Mouse (Mus musculus): ENCODE results near the gene Il22ra1. TPM values are rescaled to one million over a fixed set of nuclear protein-coding genes. Genes with fewer than 3 reads are reported as not detected.
"Not testable (repeated sequence)": the region's sequence is repeated elsewhere in the genome, so short reads cannot be mapped to it uniquely, and the experiment has no call there.

Il22ra1 gene
- under 1 TPM in 1 of 4 experiments, not detected in 3; 0.14 TPM for total RNA-seq (2022)

DNA sequence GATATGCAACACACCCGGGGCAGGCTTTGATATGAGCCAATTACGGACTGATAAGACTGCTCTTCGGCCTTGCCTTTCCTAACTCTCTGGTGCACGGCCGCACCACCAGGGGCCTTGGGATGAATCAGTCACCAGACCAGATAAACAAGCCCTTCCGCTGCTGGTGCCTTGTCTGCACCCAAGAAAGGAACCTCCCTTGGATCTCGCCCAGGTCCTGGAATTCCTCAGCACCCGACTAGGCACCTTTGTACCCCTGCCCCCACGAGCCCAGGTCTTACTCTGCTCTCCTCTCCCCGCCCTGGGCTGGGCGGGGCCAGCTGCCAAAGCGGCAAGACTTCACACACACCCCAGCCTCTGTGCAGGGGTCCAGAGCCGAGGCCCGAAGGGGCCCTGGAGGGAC lies at the start of gene Il22ra1:
Gene Il22ra1 (plus strand): TSS at position 356 of the 400 bp plus-strand sequence.
- no peak for DNase-seq (ENCODE audit: low spot score in 2 of 2)

DNA sequence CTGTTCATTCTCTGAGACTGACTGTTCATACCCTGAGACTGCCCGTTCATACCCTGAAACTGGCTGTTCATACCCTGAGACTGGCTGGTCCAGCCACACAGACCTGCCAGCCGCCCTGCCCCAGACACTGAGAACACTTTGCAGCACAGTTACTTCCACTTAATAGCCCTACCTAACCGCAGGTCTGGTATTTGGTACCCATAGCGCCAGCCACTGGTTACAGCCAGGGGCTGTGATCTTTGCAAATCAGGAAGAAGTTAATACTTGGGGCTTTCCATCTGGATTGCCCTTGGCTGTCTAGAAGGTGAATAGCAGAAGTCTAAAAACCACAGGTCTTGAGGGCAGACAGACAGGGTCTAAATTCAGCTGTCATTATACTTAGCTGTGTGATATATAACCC lies 48.7 kb upstream of the Il22ra1 start:
- DNase-seq (ENCODE audit: low spot score in 2 of 2), result no peak

DNA sequence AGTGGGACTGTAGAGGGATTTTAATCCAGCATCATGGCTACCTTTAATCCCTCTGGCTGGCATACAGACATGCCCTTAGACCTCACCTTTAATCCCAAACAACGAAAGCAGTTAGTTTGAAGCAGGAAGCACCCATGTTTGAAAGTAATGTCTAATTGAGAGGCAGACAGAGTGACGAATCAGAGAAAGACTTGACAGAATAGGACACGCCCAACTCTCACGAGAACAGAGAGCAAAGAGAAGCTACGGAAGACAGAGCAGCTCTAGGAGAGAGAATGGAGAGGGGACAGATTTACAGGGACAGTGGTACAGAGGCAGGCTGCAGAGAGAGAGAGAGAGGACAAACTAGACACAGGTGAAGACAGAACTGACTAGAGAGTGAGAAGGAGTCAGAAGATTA lies 46.2 kb upstream of the Il22ra1 start:
- no peak for DNase-seq (ENCODE audit: low spot score in 2 of 2)

DNA sequence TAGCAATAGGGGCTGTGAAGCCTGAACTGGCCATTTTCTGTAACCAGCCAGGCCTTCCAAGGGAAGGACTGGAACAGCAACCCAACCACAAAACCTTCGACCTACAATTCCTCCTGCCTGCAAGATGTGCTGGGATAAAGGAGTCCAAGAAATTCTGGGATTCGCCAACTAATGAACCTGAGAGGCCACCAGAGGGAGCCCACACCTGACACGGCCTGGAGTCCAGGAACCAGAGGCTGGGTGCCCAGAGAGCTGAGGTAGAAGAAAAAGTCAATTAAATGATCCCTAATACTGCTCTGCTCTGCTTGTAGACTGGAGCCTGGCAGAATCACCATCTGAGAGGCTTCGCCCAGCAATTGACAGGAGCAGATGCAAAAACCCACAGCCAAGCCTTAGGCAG lies 44.4 kb upstream of the Il22ra1 start:
- DNase-seq (ENCODE audit: low spot score in 2 of 2), result no peak

DNA sequence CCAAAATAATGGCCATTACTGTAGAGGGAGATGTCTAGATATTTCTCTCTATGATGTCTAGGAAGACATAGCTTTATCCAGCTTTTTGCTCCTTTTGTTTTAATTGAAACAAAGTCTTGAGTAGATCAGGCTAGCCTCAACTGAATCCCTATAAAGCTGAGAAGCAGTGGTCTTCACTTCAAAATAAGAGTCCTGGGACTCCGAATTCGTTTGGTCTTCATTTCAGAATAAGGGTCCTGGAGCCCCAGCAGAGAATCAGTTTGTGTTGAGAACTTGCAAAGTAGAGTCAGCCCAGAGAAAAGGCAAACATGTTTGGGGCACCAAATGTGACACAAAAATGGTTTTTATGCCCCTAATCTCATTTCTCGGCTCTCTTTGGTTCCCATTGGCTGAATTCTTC lies 43.2 kb upstream of the Il22ra1 start:
- no peak for DNase-seq (ENCODE audit: low spot score in 2 of 2)

DNA sequence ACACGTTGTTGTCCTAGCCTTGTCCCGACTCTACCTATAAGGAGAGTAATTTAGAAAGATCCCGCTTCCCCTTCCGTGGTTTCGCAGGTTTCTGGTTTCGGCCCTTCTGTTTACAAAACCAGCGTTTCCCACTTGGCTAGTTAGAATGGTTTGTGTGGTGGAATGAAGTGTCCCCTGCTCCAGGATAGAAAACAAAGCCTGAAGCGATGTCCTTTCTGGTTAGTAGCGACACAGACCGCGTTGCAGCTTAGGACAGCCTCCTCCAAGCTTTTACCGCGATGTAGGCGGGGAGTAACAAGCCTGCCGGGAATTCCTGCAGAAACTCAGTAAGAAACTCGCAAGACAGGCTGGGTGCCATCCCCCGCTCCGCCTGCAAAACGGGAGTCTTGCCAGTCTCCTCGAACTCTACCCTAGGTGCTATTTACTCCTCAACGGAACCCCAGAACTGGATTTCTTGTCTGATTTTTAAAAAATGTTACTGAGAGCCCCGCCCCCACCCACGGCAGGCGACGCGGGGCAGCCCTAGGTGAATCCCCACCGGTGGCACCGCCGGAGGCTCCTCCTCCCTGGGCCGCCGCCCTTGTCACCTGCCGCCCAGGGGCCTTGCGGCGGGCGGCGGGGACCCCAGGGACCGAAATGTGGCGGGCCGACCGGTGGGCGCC lies 41.9 kb upstream of the Il22ra1 start, which contains the start of gene Ifnlr1:
Gene Ifnlr1 (plus strand): TSS at position 382 of the 662 bp plus-strand sequence.
- peak; percentile 24 to 31 for DNase-seq (ENCODE audit: low spot score in 2 of 2)

DNA sequence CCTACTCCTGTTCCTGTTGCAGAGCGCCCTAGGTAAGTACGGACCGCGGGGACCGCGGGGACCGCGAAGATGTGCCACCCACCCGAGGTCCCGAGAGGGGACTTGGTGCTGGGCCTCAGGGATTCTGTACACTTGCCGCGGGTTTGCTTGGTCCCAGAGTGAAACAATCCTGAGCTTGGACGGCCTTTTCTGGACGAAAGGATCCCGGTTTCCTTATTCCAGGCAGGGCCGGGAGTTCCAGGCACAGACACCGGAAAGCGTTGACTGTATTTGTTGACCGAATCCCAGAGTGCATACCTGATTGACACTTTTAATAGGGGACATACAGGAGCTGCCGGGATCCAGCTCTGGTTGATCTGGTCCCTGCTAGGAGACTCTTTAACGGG lies 41.4 kb upstream of the Il22ra1 start:
- DNase-seq (ENCODE audit: low spot score in 2 of 2), result no peak

DNA sequence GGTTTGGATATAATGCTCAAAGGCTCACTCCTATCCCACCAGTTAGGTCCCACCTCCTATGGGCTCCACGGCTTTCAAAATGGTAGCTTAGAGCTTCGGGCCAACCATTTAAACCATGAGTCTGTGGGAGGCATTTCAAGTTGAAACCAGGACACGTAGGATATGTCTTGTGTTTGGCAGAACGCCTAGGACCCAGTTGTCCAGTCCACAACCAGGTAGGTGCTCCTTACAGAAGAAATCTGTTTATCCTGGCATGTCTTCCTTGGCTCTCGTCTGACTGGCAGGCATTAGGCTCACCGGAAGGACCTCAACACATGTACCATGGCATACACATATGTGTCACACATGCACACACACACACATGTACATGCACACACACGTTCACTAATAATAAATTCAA lies 38.2 kb upstream of the Il22ra1 start:
- no peak for DNase-seq (ENCODE audit: low spot score in 2 of 2)

DNA sequence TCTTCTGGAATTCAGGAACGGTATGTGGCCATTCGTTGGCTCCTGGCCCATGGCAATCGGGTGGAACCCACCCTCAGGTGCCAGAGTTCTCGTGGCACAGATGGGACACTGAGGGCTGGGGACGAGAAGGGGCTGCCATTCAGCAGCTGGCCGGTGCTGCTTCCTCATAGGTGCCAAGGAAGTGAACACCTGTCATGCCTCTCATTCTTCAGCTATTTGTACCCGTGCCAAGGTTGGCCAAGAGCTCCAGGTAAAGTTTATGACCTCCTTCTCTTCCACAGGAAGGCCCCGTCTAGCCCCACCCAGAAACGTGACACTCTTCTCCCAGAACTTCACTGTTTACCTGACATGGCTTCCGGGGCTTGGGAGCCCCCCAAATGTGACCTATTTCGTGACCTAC lies 37.7 kb upstream of the Il22ra1 start:
- DNase-seq (ENCODE audit: low spot score in 2 of 2), result no peak

DNA sequence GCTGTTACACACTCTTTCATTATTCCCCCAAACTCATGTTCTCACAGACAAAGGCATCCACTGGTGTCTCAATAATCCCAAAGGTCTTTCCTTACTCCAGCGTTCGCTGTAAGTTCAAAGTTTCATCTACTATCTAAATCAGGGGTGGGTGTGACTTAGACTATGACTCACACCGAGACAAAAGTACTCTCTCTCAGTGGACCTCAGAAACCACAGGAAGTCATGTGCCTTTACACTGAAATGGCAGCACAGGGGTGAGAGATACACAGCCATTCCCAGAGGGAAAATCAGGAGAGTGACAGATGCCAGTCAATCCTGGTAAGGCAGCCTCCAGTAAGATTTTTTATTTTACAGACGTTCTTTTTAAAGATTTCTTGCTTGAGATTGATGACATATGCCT lies 35.1 kb upstream of the Il22ra1 start:
- DNase-seq (ENCODE audit: low spot score in 2 of 2), result no peak

DNA sequence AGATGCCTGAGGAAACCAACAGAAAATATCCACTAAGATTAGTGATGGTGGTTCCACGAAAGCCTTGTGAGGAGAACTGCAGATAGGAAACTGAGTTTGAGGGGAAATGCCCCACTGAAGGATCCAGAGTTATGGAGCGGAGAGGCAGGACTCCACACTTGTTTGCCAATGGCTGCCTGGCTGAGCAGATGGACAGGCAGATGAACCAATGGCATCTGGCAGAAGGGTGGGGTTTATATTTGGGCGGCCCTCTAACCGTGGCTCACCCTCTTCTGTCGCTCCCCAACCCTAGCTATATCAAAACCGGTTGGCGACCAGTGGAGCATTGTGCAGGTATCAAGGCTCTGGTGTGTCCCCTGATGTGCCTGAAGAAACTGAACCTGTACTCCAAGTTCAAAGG lies 29.5 kb upstream of the Il22ra1 start:
- no peak for DNase-seq (ENCODE audit: low spot score in 2 of 2)

DNA sequence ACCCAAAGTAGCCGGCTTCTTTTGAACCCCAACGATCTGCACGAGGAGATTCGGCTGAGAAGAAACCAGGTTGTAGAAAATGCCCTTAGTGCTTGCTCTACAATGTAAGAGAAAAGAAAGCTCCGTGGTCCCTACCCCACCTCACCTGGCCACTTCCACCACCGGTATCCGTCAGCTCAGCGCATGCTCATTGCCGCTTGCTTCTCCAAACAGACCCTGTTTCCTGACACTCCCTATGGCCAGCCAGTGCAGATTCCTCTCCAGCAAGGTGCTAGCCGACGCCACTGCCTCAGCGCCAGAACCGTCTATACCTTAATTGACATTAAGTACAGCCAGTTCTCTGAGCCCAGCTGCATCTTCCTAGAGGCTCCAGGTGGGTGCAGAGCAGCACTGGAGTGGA lies 24.5 kb upstream of the Il22ra1 start:
- DNase-seq (ENCODE audit: low spot score in 2 of 2), result no peak

DNA sequence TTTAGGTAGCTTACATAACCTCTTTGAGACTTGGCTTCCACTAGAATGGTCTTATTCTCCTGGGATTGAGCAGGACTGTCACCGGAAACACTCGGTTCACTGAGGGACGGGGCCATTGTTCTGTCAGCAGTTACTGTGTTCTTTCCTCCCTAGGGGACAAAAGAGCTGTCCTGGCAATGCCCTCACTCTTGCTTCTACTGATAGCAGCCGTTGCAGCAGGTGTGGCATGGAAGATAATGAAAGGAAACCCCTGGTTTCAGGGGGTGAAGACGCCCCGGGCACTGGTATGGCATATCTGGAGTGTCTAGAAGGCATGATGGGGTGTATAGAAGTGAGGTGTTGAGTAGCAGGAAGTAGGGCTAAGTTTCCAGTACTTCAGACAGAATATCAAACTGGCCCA lies 24.0 kb upstream of the Il22ra1 start:
- DNase-seq (ENCODE audit: low spot score in 2 of 2), result no peak

DNA sequence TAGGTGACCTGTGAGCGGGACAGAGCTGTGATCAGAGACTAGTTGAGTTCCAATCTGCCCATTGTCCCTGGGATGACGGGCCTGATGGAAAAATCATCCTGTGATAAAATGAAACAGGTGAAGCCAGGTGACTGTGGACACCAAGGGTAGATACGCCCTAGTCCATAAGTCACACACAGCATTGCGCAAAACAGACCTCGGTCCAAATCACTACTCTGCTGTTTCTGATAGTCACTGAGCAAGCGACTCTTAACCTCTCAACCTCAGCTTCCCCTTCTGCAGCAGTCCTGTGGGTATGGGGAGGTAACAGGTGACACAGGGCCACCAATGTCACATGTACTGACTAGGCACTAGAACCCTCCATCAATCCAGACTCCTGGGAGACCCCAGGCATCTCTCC lies 21.9 kb upstream of the Il22ra1 start:
- no peak for DNase-seq (ENCODE audit: low spot score in 2 of 2)

DNA sequence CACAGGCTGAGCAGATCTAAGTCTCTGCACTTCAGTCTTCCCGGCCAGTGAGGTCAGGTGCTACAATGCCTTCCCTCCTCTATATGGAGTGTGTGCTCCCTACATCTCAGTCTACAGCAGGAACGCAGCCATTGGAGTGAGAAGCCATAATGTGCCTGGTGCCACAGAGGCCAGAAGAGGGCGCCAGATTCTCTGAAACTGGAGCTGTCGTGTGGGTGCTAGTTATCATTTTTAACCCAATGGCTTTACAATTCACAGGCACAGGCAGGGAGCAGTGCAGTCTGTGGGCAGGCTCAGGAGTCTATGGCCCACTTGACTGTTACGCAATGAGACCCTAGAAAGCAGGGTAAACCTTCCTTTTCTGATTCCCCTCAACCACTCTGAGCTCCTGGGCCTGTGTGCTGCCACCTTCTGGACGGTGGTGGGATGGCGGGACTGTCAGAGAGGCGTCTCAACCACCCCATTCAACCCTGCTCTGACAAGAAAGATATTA lies 18.9 kb upstream of the Il22ra1 start:
- DNase-seq (ENCODE audit: low spot score in 2 of 2), result peak in 1 of 2 experiments; percentile 72

DNA sequence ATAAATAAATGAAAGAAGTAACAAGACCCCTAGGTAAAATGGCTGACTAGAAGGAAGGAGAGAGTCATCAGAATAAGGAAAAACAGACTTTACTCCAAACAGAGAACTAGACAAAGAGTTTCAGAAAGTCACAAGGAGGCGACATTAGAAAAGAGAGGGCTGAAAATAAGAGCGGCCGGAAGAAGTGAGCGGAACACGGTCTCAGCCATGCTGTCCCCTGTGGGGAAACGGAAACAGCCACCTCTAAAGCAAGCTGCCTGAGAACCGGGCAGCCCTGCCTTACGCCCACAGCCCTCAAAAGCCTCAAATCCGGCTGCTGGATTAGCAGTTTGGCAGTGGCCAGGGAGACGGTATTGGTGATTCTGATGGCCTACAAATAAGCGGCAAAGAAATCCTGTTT lies 18.4 kb upstream of the Il22ra1 start:
- no peak for DNase-seq (ENCODE audit: low spot score in 2 of 2)

DNA sequence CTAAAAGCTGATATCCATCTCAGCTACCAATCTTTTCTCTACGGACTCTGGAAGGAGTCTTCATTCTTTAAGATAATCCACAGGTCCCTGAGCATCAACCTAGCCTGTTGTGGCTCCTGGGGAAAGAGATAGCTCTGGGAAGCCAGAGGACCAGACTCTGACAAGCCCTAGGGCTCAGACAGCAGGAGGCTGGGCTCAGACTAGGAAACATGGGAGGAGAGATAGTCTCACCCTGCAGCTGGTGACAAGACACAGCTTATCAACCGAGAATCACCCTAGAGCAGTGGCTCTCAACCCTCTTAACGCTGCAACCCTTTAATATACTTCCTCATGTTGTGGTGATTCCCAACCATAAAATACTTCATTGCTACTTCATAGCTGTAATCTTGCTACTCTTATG lies 17.6 kb upstream of the Il22ra1 start:
- no peak for DNase-seq (ENCODE audit: low spot score in 2 of 2)

DNA sequence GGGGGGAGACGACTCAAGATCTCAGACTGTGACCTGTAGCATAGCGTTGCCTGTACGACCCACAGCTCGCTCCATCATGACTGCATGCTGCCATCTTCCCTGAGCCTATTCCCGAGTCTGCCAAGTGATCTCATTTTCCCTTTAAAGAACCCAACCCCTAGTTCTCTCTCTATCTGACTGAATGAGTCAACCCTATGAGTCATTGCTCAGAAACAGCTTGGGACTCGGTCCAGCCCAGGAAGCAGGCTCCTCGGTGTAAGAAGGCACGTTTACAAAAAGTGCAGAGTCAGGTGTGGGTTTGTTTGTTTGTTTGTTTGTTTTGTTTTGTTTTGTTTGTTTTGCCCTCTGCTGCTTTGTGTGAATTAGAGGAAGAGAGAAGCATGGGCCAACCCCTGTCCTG lies 13.2 kb upstream of the Il22ra1 start:
- DNase-seq (ENCODE audit: low spot score in 2 of 2), result peak in 1 of 2 experiments; percentile 39

DNA sequence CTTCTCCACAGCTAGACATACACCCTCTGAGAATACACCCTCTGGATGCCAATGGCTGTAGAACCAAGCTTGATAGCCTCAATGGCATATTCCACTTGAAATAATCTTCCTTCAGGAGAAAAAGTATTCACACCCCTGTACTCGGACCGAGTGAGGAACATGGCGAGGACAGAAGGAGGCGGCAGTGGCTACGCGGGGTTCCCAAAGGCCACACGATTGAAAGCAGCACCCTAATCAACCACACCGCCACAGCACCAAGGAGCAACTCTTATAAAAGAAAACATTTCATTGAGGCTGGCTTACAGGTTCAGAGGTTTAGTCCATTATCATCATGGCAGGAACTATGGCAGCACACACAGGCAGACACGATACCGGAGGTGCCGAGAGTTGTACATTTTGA lies 11.5 kb upstream of the Il22ra1 start:
- not testable (repeated sequence) for DNase-seq (ENCODE audit: low spot score in 2 of 2)

DNA sequence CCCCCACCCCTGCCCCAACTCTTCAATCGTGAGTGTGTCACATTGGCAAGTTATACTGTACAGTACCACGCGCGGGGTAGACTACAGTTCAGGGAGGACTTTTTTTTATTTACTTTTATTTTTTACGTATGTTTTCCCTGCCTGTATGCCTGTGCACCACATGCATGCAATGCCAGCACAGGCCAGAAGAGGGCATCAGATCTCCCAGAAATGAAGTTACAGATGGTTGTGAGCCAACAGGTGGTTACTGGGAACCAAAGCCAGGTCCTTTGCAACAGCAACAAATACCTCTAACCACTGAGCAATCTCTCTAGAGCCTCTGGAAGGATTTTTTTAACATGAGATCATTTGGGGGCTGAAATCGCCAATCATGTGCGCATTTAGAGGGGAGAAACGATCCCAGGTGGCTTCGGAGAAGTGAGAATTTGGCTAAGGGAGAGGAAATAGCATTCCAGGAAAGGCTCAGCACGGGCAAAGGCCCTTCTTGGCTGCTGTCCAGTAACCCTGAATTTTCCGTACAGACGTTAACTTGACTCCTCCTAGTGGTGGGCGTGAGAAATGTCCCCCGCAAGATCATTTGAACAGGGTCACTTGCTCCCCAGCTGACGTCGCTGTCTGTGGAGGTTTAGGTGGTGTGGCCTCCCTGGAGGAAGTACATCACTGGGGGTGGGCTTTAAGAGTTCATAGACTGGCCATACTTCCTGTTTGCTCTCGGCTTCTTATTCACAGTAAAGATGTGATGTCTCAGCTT lies 5.3 kb upstream of the Il22ra1 start:
- DNase-seq (ENCODE audit: low spot score in 2 of 2), result no peak

DNA sequence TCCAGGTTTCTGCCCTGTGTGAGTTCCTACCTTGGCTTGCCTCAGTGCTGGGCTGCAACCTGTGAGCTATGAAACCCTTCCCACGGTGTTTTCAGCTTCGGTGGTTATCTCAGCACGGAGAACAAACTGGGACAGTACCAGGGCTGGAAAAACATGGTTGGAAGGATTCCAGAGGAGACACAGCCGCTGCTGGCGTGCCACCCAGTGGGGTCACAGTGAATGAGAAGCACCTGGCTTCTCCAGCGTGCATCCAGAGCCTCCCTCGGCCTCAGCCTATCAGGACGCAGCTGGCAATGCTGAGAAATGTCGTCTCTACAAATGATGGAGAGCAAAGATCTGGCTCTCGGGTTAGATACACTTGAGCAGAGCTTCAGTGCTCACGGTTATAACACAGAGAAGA lies 1.6 kb upstream of the Il22ra1 start:
- no peak for DNase-seq (ENCODE audit: low spot score in 2 of 2)

DNA sequence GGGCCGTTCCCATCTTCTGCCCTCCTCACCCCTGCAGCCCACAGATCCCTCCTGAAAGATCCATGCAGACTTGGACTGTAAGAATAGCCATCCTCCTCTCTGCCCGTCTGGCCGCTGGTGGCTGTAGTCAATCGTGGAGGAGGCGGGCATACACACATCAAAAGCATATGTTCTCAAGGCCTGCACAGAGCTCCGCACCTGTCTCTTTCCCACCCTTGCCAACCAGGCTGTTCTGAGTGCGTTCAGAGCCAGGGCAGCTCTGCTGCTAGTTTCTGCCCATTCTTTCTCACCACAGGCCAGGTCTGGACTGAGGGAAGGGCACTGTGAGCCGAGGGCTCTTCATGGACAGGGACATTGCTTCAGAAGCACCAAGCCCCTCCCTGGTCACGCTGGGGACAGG lies 2.2 kb downstream of the Il22ra1 start:
- peak in 1 of 2 experiments; percentile 22 for DNase-seq (ENCODE audit: low spot score in 2 of 2)

DNA sequence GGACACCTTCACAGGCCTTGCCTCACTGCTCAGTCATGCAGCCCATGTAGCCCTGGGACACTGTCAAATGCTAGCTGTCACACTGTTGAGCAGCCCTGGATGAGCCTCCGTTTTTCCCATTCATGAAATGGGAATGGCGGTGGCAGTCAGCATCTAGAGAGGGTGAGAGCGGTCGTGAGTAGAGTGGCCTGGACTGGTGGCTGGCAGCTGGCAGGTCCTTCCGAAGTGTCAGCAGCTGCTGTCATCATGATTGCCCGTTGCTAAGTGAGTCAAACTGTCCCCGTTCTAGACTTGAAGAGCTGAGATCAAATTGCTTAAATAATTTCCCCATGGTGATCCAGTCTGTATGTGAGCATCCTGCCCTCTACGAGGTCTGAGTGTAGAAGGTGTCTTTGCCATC lies 3.0 kb downstream of the Il22ra1 start:
- no peak for DNase-seq (ENCODE audit: low spot score in 2 of 2)

All from left cerebral cortex, adult 8-10 months (tissue).